12 mouse cellular contexts compared by ENCODE assay signal in the genomic region with DNA sequence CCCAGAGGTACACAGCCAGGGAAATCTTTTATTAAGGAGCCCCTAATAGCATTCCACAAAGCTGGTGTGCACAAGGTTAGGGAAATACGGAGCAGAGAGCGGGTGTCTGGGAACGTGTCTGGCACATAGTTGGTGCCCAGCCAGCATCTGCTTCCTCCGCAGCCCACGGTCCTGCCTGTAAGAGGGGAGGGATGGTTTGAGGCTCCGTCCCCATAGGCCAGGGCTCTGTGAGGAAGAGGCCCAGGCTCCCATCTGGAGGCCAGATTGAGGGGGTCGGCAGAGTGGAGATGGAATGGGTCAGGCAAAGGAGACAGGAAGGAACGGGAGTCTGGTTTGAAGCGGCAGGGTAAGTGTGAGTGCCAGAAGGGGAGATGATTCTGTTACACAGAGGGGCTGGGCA. TPM values are rescaled to one million over a fixed set of nuclear protein-coding genes. Genes with fewer than 3 reads are reported as not detected.
DNase-seq lines count a peak whose midpoint lies in the region; ATAC-seq and TF ChIP-seq lines count a peak whose summit lies in the region.
"Had no signal": no experiment of that assay in that cellular context is flagged by ENCODE, and none has a peak within 500 bp of the region (broad histone marks: within the 10 kb centered on the region; RNA-seq: fewer than 3 reads in every experiment).

No protein-coding gene starts in this region.

- TF ChIP-seq CTCF in lung, embryonic 14.5 days (IDR thresholded peaks at IDR 0.05; ENCODE audit: low read depth), result no peak

- peaks cover 21% of the 10 kb centered on the region for H3K27me3 ChIP-seq in hindbrain, embryonic 10.5 days (ENCODE audit: insufficient read depth, poor library complexity, severe bottlenecking)
- H3K27me3 ChIP-seq in hindbrain, embryonic 11.5 days (ENCODE audit: control insufficient read depth, insufficient read depth, low read length), result no peaks in the 10 kb centered on the region
- no peaks in the 10 kb centered on the region for H3K27me3 ChIP-seq in heart, embryonic 13.5 days (replicated peaks)
- no peaks in the 10 kb centered on the region for H3K27me3 ChIP-seq in lung, embryonic 14.5 days (ENCODE audit: insufficient read depth, low read length)

- H3K4me2 ChIP-seq in hindbrain, embryonic 11.5 days (replicated peaks; ENCODE audit: low read depth, low read length), result no peak overlapping the region
- peak overlapping the region; percentile 53 for H3K4me2 ChIP-seq in heart, embryonic 13.5 days
- H3K4me2 ChIP-seq in lung, embryonic 14.5 days, result peak overlapping the region; percentile 41
- H3K4me2 ChIP-seq: liver, embryonic 12.5 days had no signal

- no peak overlapping the region for H3K9ac ChIP-seq in hindbrain, embryonic 11.5 days (ENCODE audit: low read depth, low read length)
- peak overlapping the region; percentile 68 for H3K9ac ChIP-seq in heart, embryonic 13.5 days
- no peak overlapping the region; the same call in 1 of the 2 replicates for H3K9ac ChIP-seq in lung, embryonic 14.5 days
- H3K9ac ChIP-seq: liver, embryonic 12.5 days had no signal

- no peaks in the 10 kb centered on the region for H3K36me3 ChIP-seq in hindbrain, embryonic 10.5 days
- no peaks in the 10 kb centered on the region for H3K36me3 ChIP-seq in hindbrain, embryonic 11.5 days (ENCODE audit: control insufficient read depth, insufficient read depth, low read length)
- peaks cover 46% of the 10 kb centered on the region for H3K36me3 ChIP-seq in heart, embryonic 13.5 days
- peaks cover 52% of the 10 kb centered on the region for H3K36me3 ChIP-seq in lung, embryonic 14.5 days (ENCODE audit: insufficient read depth)
- H3K36me3 ChIP-seq: liver, embryonic 12.5 days had no signal

- peak; percentile 31 for DNase-seq in hindbrain, embryonic 10.5 days (ENCODE audit: low spot score)
- DNase-seq in hindbrain, embryonic 11.5 days (ENCODE audit: low spot score), result no peak
- DNase-seq in embryo, embryonic 10.5 days (ENCODE audit: low spot score), result peak; percentile 57
- DNase-seq in lung, embryonic 14.5 days, result peak; percentile 91
- no peak for DNase-seq in right cerebral cortex, postnatal 10 days (ENCODE audit: low spot score in 2 of 2)
- DNase-seq in frontal cortex, adult 2 months (ENCODE audit: extremely low spot score in 1 of 2, low spot score in 1 of 2), result no peak
- no peak for DNase-seq in gastrocnemius, postnatal 4 days (ENCODE audit: low spot score in 2 of 2)
- DNase-seq: cerebellum, adult 11 months; right cerebral cortex, postnatal 25 days had no signal

- no peak overlapping the region for H3K27ac ChIP-seq in hindbrain, embryonic 10.5 days
- H3K27ac ChIP-seq in hindbrain, embryonic 11.5 days (ENCODE audit: low read depth, low read length), result no peak overlapping the region
- peak overlapping the region; percentile 93 for H3K27ac ChIP-seq in heart, embryonic 13.5 days (replicated peaks)
- peak overlapping the region; percentile 90 for H3K27ac ChIP-seq in lung, embryonic 14.5 days (ENCODE audit: low read depth)

- WGBS in hindbrain, embryonic 10.5 days, result 69% methylated on average over 9 of the region's 9 CpGs
- 56% methylated on average over 9 of the region's 9 CpGs for WGBS in hindbrain, embryonic 11.5 days
- 8% methylated on average over 9 of the region's 9 CpGs for WGBS in heart, embryonic 13.5 days
- 34% methylated on average over 9 of the region's 9 CpGs for WGBS in lung, embryonic 14.5 days

- H3K9me3 ChIP-seq in hindbrain, embryonic 10.5 days, result no peaks in the 10 kb centered on the region
- no peaks in the 10 kb centered on the region for H3K9me3 ChIP-seq in hindbrain, embryonic 11.5 days (ENCODE audit: control insufficient read depth, low read length)
- no peaks in the 10 kb centered on the region for H3K9me3 ChIP-seq in heart, embryonic 13.5 days
- H3K9me3 ChIP-seq in lung, embryonic 14.5 days (ENCODE audit: low read depth, low read length), result no peaks in the 10 kb centered on the region
- H3K9me3 ChIP-seq: liver, embryonic 12.5 days had no signal

- no peak for ATAC-seq in hindbrain, embryonic 11.5 days (ENCODE audit: low FRiP score)
- ATAC-seq in heart, embryonic 13.5 days (ENCODE audit: extremely low read depth, insufficient number of reproducible peaks, low FRiP score, low TSS enrichment), result peak; percentile 67; the same call in 1 of the 2 replicates
- ATAC-seq in lung, embryonic 14.5 days (ENCODE audit: insufficient read depth), result peak; percentile 91
- ATAC-seq: liver, embryonic 12.5 days had no signal

- no peak overlapping the region for H3K4me3 ChIP-seq in hindbrain, embryonic 10.5 days
- H3K4me3 ChIP-seq in hindbrain, embryonic 11.5 days (ENCODE audit: low read depth, low read length), result no peak overlapping the region
- H3K4me3 ChIP-seq in heart, embryonic 13.5 days, result peak overlapping the region; percentile 24
- H3K4me3 ChIP-seq in lung, embryonic 14.5 days (ENCODE audit: low read depth, low read length), result no peak overlapping the region
- H3K4me3 ChIP-seq: liver, embryonic 12.5 days; myocyte had no signal

- H3K4me1 ChIP-seq in hindbrain, embryonic 10.5 days (replicated peaks), result peaks cover 35% of the 10 kb centered on the region
- no peaks in the 10 kb centered on the region for H3K4me1 ChIP-seq in hindbrain, embryonic 11.5 days (replicated peaks; ENCODE audit: control insufficient read depth, insufficient read depth, low read length)
- H3K4me1 ChIP-seq in heart, embryonic 13.5 days, result peaks cover 80% of the 10 kb centered on the region
- peaks cover 17% of the 10 kb centered on the region; the same call in 1 of the 2 replicates for H3K4me1 ChIP-seq in lung, embryonic 14.5 days (ENCODE audit: insufficient read depth)

RNA-seq across cellular contexts. Expression of gene Wnt11, which starts 16.3 kb away (rescaled TPM):
- polyA plus RNA-seq in hindbrain, embryonic 10.5 days (2016; fragmentation: Nextera tagmentation; extraction: Ambion mirVana), result 0.66 and 1.9 TPM in 2 replicates
- 3.0 and 3.5 TPM in 2 replicates for polyA plus RNA-seq in hindbrain, embryonic 11.5 days (2014; fragmentation: Nextera tagmentation; extraction: Ambion mirVana)
- polyA plus RNA-seq in heart, embryonic 13.5 days (2015; fragmentation: Nextera tagmentation; extraction: Ambion mirVana), result 15.8 and 17.4 TPM in 2 replicates
- polyA plus RNA-seq in lung, embryonic 14.5 days (2014; fragmentation: Nextera tagmentation; extraction: Ambion mirVana), result 21.4 and 21.5 TPM in 2 replicates
- 0.82 and 0.90 TPM in 2 replicates for polyA plus RNA-seq in frontal cortex, adult 2 months (2012; rRNA removed)
- total RNA-seq in gastrocnemius, postnatal 4 days (2021), result 10 to 100 TPM; 16.4 to 19.9 TPM

Comparison
In these comparisons a context has a peak if more than half of its experiments do, and no peak if none do; other contexts are left out.
1. DNase-seq: peak in hindbrain, embryonic 10.5 days (single experiment), embryo, embryonic 10.5 days (single experiment) and lung, embryonic 14.5 days (single experiment); none in hindbrain, embryonic 11.5 days (single experiment), right cerebral cortex, postnatal 10 days (0 of 2), frontal cortex, adult 2 months (0 of 2) and gastrocnemius, postnatal 4 days (0 of 2).
2. H3K27ac ChIP-seq: peak in heart, embryonic 13.5 days (single experiment) and lung, embryonic 14.5 days (single experiment); none in hindbrain, embryonic 10.5 days (single experiment) and hindbrain, embryonic 11.5 days (single experiment).